Mouse (Mus musculus) kidney, postnatal 0 days (tissue): ENCODE measurements around the gene Olfr1079. TPM values are rescaled to one million over a fixed set of nuclear protein-coding genes. Genes with fewer than 3 reads are reported as not detected.
"Not testable (repeated sequence)": the region's sequence is repeated elsewhere in the genome, so short reads cannot be mapped to it uniquely, and the experiment has no call there.

Experiments
- ATAC-seq: fragments of 200-750 bp; cut with Nextera tagmentation; replicated peaks from 2 replicates; pipeline ENCODE4 v1.8.0; 2017; ENCODE audit warnings: low read depth, moderate number of reproducible peaks, moderate TSS enrichment, moderate library complexity; ENCODE audit not compliant: low FRiP score
- DNase-seq: peaks from one replicate; pipeline ENCODE4 v3.0.0-alpha.2; 2016; ENCODE audit warnings: low spot score
- H3K27ac ChIP-seq: fragments of 300-500 bp; sonication (generic); 2 replicates; pipeline ENCODE4 v1.5.1; 2014; ENCODE audit warnings: mild to moderate bottlenecking
- H3K27me3 ChIP-seq: fragments of 300-500 bp; sonication (generic); 2 replicates; pipeline ENCODE4 v1.6.1; 2014; ENCODE audit warnings: low read length, mixed read lengths; ENCODE audit not compliant: insufficient read depth
- H3K36me3 ChIP-seq: fragments of 300-500 bp; sonication (generic); 2 replicates; pipeline ENCODE4 v1.6.1; 2014; ENCODE audit warnings: low read length, mixed read lengths; ENCODE audit not compliant: insufficient read depth
- H3K4me1 ChIP-seq: fragments of 300-500 bp; sonication (generic); replicated peaks from 2 replicates; pipeline ENCODE4 v1.6.1; 2014; ENCODE audit warnings: antibody characterized with exemption, low read length, mixed read lengths; ENCODE audit not compliant: insufficient read depth
- H3K4me2 ChIP-seq: fragments of 300-500 bp; sonication (generic); 2 replicates; pipeline ENCODE4 v1.6.1; 2014; ENCODE audit warnings: mild to moderate bottlenecking, low read length, moderate library complexity, mixed read lengths
- H3K4me3 ChIP-seq: fragments of 300-500 bp; sonication (generic); replicated peaks from 2 replicates; pipeline ENCODE4 v1.5.1; 2014; ENCODE audit warnings: low read depth, low read length
- H3K9ac ChIP-seq: fragments of 300-500 bp; sonication (generic); 2 replicates; pipeline ENCODE4 v1.6.1; 2014; ENCODE audit warnings: low read depth, low read length
- H3K9me3 ChIP-seq: fragments of 300-500 bp; sonication (generic); replicated peaks from 2 replicates; pipeline ENCODE4 v1.6.1; 2016; ENCODE audit warnings: low read length, inconsistent platforms, mixed read lengths
- CTCF ChIP-seq: IDR thresholded peaks from 2 replicates; pipeline ENCODE4 v1.5.1; 2016; ENCODE audit warnings: antibody characterized with exemption, low read depth, mild to moderate bottlenecking, moderate library complexity
- WGBS: fragments of 180-500 bp; shearing (Covaris S2); extraction: QIAGEN DNeasy Blood & Tissue Kit; methylation state at CpG from one replicate; pipeline ENCODE4 v1.1.7; 2014; 5-methylcytosine and 5-hydroxymethylcytosine counted together
- polyA plus RNA-seq: library from polyadenylated mRNA; unstranded; fragments of >200 nt; fragmentation: Nextera tagmentation; extraction: Ambion mirVana; gene quantifications from 2 replicates; pipeline ENCODE4 v1.2.1, GENCODE M21; 2015

The Olfr1079 gene
- polyA plus RNA-seq: not detected in 2 replicates

DNA sequence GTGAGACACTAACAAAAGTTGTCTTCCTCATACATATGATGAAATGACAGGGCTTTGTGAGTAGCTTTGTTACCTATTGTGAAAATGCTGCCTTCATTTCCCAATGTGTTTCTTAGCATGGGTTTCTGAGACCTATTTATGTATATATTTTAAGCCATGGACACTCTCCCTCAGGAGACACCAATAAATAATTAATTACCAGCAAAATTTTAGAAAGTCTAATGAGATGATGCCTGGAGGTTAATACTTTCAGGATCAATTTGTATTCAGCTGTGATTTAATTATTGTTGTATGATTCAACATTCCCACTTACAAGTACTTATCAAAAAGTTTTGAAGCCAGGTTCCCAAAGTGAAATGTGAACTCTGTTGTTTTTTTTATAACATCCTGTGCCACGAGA lies at the start of gene Olfr1079:
Olfr1079 (minus strand) TSS at position 101 of the 400 bp plus-strand sequence.
- WGBS: 76% methylated on average over 1 of the region's 1 CpGs
- ATAC-seq (no peak), DNase-seq (no peak)
- H3K4me2 ChIP-seq: no peak within 1 kb of the TSS
- no peak for TF ChIP-seq CTCF
- no peak within 1 kb of the TSS for H3K4me3 ChIP-seq
- H3K9me3 ChIP-seq: no peaks in the 10 kb centered on the region
- no peak within 1 kb of the TSS for H3K27ac ChIP-seq
- no peaks in the 10 kb centered on the region for H3K36me3 ChIP-seq
- H3K4me1 ChIP-seq: no peaks in the 10 kb centered on the region
- no peak within 1 kb of the TSS for H3K9ac ChIP-seq
- no peaks in the 10 kb centered on the region for H3K27me3 ChIP-seq

DNA sequence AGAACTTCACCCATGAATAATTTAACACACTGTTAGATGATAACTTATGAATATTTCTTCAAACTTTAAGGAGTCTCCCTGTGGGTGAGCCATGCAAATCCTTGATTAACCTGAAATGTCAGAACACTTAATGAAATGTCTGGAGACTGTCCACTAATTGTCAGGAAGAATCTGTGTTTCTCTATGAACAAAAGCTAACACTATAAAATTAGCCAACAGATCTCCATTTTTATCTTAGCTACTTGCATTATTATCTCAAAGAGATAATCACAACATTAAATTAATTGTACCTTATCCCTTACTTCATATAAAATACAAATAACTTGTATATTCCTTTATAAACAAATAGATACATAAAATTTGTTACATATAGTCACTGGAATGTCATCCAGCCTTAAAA lies 15.9 kb upstream of the Olfr1079 start, which contains the start of gene Olfr1080:
Olfr1080 (minus strand) TSS at position 101 of the 400 bp plus-strand sequence.
- H3K4me3 ChIP-seq, H3K4me2 ChIP-seq, H3K36me3 ChIP-seq, ATAC-seq, H3K27ac ChIP-seq, DNase-seq, H3K9me3 ChIP-seq, H3K4me1 ChIP-seq, H3K27me3 ChIP-seq, H3K9ac ChIP-seq: not testable (repeated sequence)

DNA sequence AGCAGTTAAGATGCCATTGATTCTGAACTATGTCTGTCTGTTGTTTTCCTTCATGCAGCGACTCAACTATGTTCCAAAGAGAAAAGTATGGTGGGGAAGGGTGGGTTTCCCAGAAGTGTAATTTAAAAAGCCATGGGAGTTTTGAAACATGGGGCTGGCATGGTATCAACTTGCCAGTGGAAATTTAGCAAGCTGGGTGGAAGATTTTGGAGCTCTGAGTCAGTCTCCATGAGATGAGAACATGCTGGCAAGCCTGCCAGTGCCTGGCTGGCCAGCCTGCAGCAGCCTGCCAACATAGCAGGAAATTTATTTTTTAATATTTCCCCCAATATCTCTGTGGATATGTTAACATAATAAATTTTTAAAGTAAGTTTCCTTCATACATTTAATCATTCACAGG lies 11.3 kb downstream of the Olfr1079 start:
- H3K9ac ChIP-seq: no peak overlapping the region
- no peak for DNase-seq
- ATAC-seq: no peak
- 73% methylated on average over 1 of the region's 1 CpGs for WGBS
- no peak overlapping the region for H3K4me2 ChIP-seq
- H3K27me3 ChIP-seq: no peaks in the 10 kb centered on the region
- TF ChIP-seq CTCF: no peak
- H3K4me1 ChIP-seq: no peaks in the 10 kb centered on the region
- H3K4me3 ChIP-seq: no peak overlapping the region
- no peak overlapping the region for H3K27ac ChIP-seq
- no peaks in the 10 kb centered on the region for H3K36me3 ChIP-seq
- no peaks in the 10 kb centered on the region for H3K9me3 ChIP-seq

DNA sequence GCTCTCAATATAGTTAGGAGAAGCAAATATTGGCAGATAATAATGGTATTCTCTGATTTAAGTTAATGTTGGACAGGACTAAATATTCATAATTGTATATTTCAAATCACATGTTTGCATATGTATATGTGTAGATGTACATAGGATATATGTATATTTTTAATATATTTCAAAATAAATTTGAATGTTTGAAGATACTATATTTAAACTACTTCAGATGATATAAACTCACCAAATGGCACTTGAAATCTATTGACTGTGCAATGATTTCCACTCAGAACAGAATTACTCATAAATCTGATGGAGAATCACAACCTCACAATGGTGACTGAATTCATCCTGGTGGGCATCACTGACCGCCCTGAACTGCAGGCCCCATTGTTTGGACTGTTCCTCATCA lies 34.1 kb downstream of the Olfr1079 start, which contains the start of gene Olfr1076:
Olfr1076 (plus strand) TSS at position 301 of the 400 bp plus-strand sequence.
- ATAC-seq: no peak
- no peaks in the 10 kb centered on the region for H3K4me1 ChIP-seq
- H3K4me2 ChIP-seq: no peak within 1 kb of the TSS
- H3K27ac ChIP-seq: no peak within 1 kb of the TSS
- H3K9ac ChIP-seq: no peak within 1 kb of the TSS
- H3K9me3 ChIP-seq: no peaks in the 10 kb centered on the region
- no peaks in the 10 kb centered on the region for H3K36me3 ChIP-seq
- H3K4me3 ChIP-seq: no peak within 1 kb of the TSS
- H3K27me3 ChIP-seq: no peaks in the 10 kb centered on the region
- no peak for DNase-seq
- whole genome bisulfite sequencing: 85% methylated on average over 1 of the region's 1 CpGs
- TF ChIP-seq CTCF: no peak

DNA sequence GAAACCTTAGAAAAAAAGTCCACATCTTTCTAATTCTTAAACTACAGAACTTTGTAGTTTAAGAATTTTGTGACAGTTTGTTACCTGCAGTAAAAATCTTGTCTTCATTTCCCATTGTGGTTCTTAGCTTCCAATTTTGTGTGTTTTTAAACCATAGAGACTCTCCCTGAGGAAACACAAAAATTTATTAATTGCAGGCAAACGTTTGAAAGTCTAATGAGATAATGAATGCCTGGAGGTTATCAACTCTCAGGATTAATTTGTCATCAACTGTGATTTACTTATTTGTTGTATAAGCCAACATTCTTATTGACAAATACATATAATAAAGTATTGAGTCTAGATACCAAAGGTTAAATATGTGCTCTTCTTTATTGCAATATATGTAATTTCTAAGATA lies 55.0 kb downstream of the Olfr1079 start, which contains the start of gene Olfr228:
Olfr228 (minus strand) TSS at position 101 of the 400 bp plus-strand sequence.
- ATAC-seq (no peak), DNase-seq (no peak)
- no peak within 1 kb of the TSS for H3K27ac ChIP-seq
- no peak within 1 kb of the TSS for H3K4me2 ChIP-seq
- no peak within 1 kb of the TSS for H3K9ac ChIP-seq
- H3K4me1 ChIP-seq: no peaks in the 10 kb centered on the region
- TF ChIP-seq CTCF: no peak
- WGBS: 31% methylated on average over 1 of the region's 1 CpGs
- H3K27me3 ChIP-seq: no peaks in the 10 kb centered on the region
- no peaks in the 10 kb centered on the region for H3K9me3 ChIP-seq
- H3K36me3 ChIP-seq: no peaks in the 10 kb centered on the region
- H3K4me3 ChIP-seq: no peak within 1 kb of the TSS

Other genes with a start within 250 kb of the Olfr1079 start
- gene Olfr1053, start 227.2 kb downstream of the Olfr1079 start, polyA plus RNA-seq: not detected in 2 replicates
- not detected in 2 replicates for gene Olfr1054, start 207.0 kb downstream of the Olfr1079 start, polyA plus RNA-seq
- gene Olfr1055, start 192.2 kb downstream of the Olfr1079 start, polyA plus RNA-seq: not detected in 2 replicates
- not detected in 2 replicates for gene Olfr1056, start 180.0 kb downstream of the Olfr1079 start, polyA plus RNA-seq
- not detected in 2 replicates for gene Olfr1057, start 164.1 kb downstream of the Olfr1079 start, polyA plus RNA-seq
- not detected in 2 replicates for gene Olfr1058, start 153.9 kb downstream of the Olfr1079 start, polyA plus RNA-seq
- not detected in 2 replicates for gene Olfr1061, start 128.4 kb downstream of the Olfr1079 start, polyA plus RNA-seq
- gene Olfr1062, start 115.7 kb downstream of the Olfr1079 start, polyA plus RNA-seq: not detected in 2 replicates
- gene Olfr1065, start 91.9 kb downstream of the Olfr1079 start, polyA plus RNA-seq: not detected in 2 replicates
- not detected in 2 replicates for gene Olfr1066, start 86.2 kb downstream of the Olfr1079 start, polyA plus RNA-seq
- not detected in 2 replicates for gene Olfr228, start 55.1 kb downstream of the Olfr1079 start, polyA plus RNA-seq
- gene Olfr1076, start 34.0 kb downstream of the Olfr1079 start, polyA plus RNA-seq: not detected in 2 replicates
- gene Olfr1080, start 15.8 kb upstream of the Olfr1079 start, polyA plus RNA-seq: not detected in 2 replicates
- not detected in 2 replicates for gene Olfr1082, start 56.5 kb upstream of the Olfr1079 start, polyA plus RNA-seq
- gene Olfr1084, start 97.2 kb upstream of the Olfr1079 start, polyA plus RNA-seq: not detected in 2 replicates
- gene Olfr1085, start 119.5 kb upstream of the Olfr1079 start, polyA plus RNA-seq: not detected in 2 replicates
- not detected in 2 replicates for gene Olfr1086, start 137.6 kb upstream of the Olfr1079 start, polyA plus RNA-seq
- not detected in 2 replicates for gene Olfr1087, start 155.9 kb upstream of the Olfr1079 start, polyA plus RNA-seq
- not detected in 2 replicates for gene Olfr1089, start 191.2 kb upstream of the Olfr1079 start, polyA plus RNA-seq
- gene Olfr1090, start 216.5 kb upstream of the Olfr1079 start, polyA plus RNA-seq: not detected in 2 replicates
- not detected in 2 replicates for gene Olfr1093, start 240.0 kb upstream of the Olfr1079 start, polyA plus RNA-seq